Mouse (Mus musculus): ENCODE data around the gene Xkr8.

DNA sequence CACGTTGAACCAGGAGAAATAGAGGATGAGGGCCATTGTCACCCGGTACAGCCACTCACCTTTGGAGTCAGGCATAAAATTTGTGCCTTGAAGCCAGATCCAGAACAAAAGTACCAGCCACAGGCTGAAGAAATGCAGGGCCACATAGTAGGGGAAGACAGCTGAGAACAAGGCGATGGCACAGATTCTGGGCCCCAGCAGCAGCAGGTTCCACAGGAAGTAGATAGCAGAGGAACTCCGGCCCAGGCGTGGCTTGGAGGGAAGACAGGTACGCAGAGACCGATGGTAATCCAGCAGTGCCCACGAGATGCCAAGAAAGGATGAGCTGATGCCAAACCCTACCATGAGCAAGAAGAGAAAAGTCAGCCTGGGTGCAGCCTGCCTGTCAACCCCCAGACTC lies 4.1 kb downstream of the Xkr8 start:
- TF ChIP-seq CTCF (conservative IDR thresholded peaks at IDR 0.05; ENCODE audit: low read length), result no peak
- no peak for TF ChIP-seq NANOG (IDR thresholded peaks at IDR 0.05; ENCODE audit: borderline replicate concordance, low read length)

Measured in E14TG2a.4 (cell line).